Mouse (Mus musculus): ENCODE results near the gene Phf10.
"Not testable (repeated sequence)": the region's sequence is repeated elsewhere in the genome, so short reads cannot be mapped to it uniquely, and the experiment has no call there.

The Phf10 gene

GRCm38 (mm10) chr17:14943009-14943728 lies 17.9 kb downstream of the Phf10 start, which contains the start of the genes Wdr27 and 1600012H06Rik:
Wdr27 (minus strand) TSS chr17:14943158.
1600012H06Rik (plus strand) TSS chr17:14943184.
- peak; percentile 99 for DNase-seq (ENCODE audit: low spot score)

GRCm38 (mm10) chr17:14942181-14942580 lies 18.9 kb downstream of the Phf10 start:
- not testable (repeated sequence) for DNase-seq (ENCODE audit: low spot score)

- no peak for DNase-seq (ENCODE audit: low spot score)
Measured at GRCm38 (mm10) chr17:14935841-14936605, 25.1 kb downstream of the Phf10 start.

GRCm38 (mm10) chr17:14935280-14935679 lies 25.8 kb downstream of the Phf10 start:
- DNase-seq (ENCODE audit: low spot score) = not testable (repeated sequence)

GRCm38 (mm10) chr17:14931469-14931868 lies 29.6 kb downstream of the Phf10 start:
- DNase-seq (ENCODE audit: low spot score) = no peak

- DNase-seq (ENCODE audit: low spot score) = no peak
Measured at GRCm38 (mm10) chr17:14930697-14931096, 30.4 kb downstream of the Phf10 start.

GRCm38 (mm10) chr17:14928631-14929030 lies 32.4 kb downstream of the Phf10 start:
- DNase-seq (ENCODE audit: low spot score) = no peak

GRCm38 (mm10) chr17:14927644-14928218 lies 33.3 kb downstream of the Phf10 start:
- DNase-seq (ENCODE audit: low spot score) = no peak

- no peak for DNase-seq (ENCODE audit: low spot score)
Measured at GRCm38 (mm10) chr17:14921582-14921981, 39.5 kb downstream of the Phf10 start.

GRCm38 (mm10) chr17:14917866-14918265 lies 43.2 kb downstream of the Phf10 start:
- DNase-seq (ENCODE audit: low spot score) = no peak

GRCm38 (mm10) chr17:14914401-14914800 lies 46.7 kb downstream of the Phf10 start:
- DNase-seq (ENCODE audit: low spot score) = no peak

GRCm38 (mm10) chr17:14912981-14913380 lies 48.1 kb downstream of the Phf10 start:
- DNase-seq (ENCODE audit: low spot score) = no peak

GRCm38 (mm10) chr17:14912420-14912819 lies 48.7 kb downstream of the Phf10 start:
- DNase-seq (ENCODE audit: low spot score) = no peak

- DNase-seq (ENCODE audit: low spot score) = no peak
Measured at GRCm38 (mm10) chr17:14910771-14911170, 50.3 kb downstream of the Phf10 start.

GRCm38 (mm10) chr17:14909331-14909730 lies 51.7 kb downstream of the Phf10 start:
- DNase-seq (ENCODE audit: low spot score) = no peak

- no peak for DNase-seq (ENCODE audit: low spot score)
Measured at GRCm38 (mm10) chr17:14907136-14907535, 53.9 kb downstream of the Phf10 start.

GRCm38 (mm10) chr17:14906611-14907010 lies 54.5 kb downstream of the Phf10 start:
- DNase-seq (ENCODE audit: low spot score) = no peak

GRCm38 (mm10) chr17:14904637-14905265 lies 56.3 kb downstream of the Phf10 start:
- DNase-seq (ENCODE audit: low spot score) = peak; percentile 82

GRCm38 (mm10) chr17:14904206-14904605 lies 56.9 kb downstream of the Phf10 start:
- DNase-seq (ENCODE audit: low spot score) = no peak

GRCm38 (mm10) chr17:14903212-14903611 lies 57.9 kb downstream of the Phf10 start:
- no peak for DNase-seq (ENCODE audit: low spot score)

GRCm38 (mm10) chr17:14898972-14899371 lies 62.1 kb downstream of the Phf10 start:
- no peak for DNase-seq (ENCODE audit: low spot score)

GRCm38 (mm10) chr17:14895058-14895457 lies 66.0 kb downstream of the Phf10 start:
- DNase-seq (ENCODE audit: low spot score) = not testable (repeated sequence)
